Mouse (Mus musculus): ENCODE measurements at regions not wholly inside any gene's neighbourhood (a gene's known extent, or its start where the extent isn't known, plus 50 kb on each side); places are given as distances from the start of the nearest gene placed in this dataset.

DNA sequence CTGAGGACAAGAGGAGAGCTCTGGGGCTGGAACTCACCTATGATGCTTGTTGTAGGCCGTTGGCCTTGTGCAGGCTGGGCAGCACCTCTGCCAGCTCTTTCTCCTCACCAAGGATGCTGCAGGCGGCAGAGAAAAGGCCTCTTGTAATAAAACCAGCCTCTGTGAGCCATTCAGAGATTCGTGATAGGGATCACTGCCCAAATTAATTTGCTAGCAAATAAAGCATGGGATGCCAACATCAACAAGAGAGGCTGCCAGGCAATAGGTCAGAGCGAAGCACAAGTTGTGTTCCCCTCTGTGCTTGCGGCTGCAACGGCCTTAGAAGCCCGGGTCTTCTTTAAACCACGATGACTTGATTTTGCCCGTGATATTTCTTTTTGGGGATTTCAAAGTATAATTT lies 72.0 kb upstream of the Kcnj15 start:
- intact Hi-C loops (cut with DNase I) = no loop called here
- no peak for DNase-seq (ENCODE audit: low spot score)

GRCm38 (mm10) chr16:95189114-95189513 lies 68.2 kb upstream of the Kcnj15 start:
- DNase-seq (ENCODE audit: low spot score) = no peak

DNA sequence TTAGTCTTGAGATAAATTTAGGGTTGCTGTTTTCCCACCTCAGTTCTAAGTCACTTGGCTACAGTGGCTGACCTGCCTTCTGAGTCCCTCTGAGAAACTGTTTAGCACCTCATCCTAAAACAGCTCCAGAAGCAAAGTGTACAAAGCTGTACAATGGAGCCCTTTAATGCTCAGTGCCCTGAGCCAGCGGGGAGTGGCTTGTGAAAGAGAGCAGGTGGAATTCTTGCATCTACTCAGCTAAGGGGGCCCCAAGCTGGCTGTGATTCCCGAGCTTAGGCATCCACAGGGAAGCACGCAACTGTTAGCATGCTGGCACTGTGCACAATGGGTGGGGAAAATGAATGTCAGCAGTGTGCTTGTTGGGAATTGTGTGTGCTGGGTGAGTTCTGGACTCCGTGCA lies 63.2 kb upstream of the Kcnj15 start:
- no peak for DNase-seq (ENCODE audit: low spot score)
- intact Hi-C loops (cut with DNase I) = loop anchor here (10.0 kb wide), 1 partner anchor 381 kb away; no protein-coding TSS in a partner anchor

More at GRCm38 (mm10) chr16:95189114-95189513, 68.2 kb upstream of the Kcnj15 start:
- intact Hi-C loops (cut with DNase I) = no loop called here

DNA sequence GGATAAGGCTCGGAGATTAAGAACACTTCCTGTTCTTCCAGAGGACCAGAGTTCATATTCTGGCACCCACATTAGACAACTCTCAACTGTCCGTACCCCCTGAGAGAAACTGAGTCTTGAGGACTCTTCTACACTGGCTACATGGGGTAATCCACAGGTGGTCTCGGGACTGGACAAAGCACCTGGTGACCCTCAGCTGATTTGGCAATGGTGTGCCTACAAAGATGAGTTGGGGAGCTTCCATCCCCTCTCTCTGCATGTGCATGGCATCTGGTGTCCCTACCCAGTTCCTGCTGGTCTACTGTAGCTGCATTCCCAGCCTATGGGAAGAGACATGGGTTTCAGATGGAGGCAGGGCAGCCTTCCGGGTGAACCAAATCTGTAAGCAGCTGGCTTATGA lies 61.2 kb upstream of the Kcnj15 start:
- intact Hi-C loops (cut with DNase I) = loop anchor here (1.0 to 10.0 kb wide), 4 partner anchors 145 to 379 kb away; no protein-coding TSS in a partner anchor
- no peak for DNase-seq (ENCODE audit: low spot score)

- intact Hi-C loops (cut with DNase I) = loop anchor here (1.0 to 10.0 kb wide), 4 partner anchors 145 to 378 kb away; no protein-coding TSS in a partner anchor
- peak; percentile 25 for DNase-seq (ENCODE audit: low spot score)
These were observed 60.7 kb upstream of the Kcnj15 start for GRCm38 (mm10) chr16:95196622-95197021.

DNA sequence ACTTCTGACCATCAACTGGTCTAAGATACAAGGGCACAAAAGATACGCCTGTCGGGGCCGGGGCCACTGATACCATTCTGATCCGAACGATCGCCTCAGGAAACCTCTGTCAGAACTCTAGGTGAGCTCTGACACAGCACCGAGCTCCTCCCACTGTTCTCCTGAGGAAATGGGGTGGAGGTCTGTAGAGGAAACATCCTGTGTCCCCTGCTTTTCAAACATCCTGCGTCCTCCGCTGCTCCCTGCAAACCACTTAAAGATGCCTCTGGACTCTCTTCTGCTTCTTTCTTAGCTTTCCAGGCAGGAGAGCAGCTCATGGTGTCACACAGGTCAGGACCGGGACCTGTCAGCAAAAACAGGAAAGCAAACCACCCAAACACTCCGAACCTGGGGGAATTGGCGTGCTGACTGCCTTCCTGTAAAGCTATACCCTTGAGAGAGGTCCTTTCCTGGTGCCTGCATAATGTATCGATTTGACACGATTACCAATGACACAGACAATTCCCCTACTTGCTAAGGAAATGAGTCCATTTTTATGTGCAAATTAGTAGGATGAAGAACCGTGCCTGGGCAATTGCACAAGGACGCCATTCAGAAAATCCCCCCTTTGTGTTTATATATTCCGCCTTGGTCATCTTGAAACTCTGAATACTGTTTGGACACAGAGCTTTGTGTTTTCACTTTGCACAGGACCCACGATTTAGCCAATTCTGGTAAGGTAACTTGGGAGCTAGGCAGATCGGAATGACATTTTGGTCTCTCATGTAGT lies 58.4 kb upstream of the Kcnj15 start:
- intact Hi-C loops (cut with DNase I) = loop anchor here (5.0 to 10.0 kb wide), 2 partner anchors 268 to 376 kb away; no protein-coding TSS in a partner anchor
- DNase-seq (ENCODE audit: low spot score) = no peak

DNA sequence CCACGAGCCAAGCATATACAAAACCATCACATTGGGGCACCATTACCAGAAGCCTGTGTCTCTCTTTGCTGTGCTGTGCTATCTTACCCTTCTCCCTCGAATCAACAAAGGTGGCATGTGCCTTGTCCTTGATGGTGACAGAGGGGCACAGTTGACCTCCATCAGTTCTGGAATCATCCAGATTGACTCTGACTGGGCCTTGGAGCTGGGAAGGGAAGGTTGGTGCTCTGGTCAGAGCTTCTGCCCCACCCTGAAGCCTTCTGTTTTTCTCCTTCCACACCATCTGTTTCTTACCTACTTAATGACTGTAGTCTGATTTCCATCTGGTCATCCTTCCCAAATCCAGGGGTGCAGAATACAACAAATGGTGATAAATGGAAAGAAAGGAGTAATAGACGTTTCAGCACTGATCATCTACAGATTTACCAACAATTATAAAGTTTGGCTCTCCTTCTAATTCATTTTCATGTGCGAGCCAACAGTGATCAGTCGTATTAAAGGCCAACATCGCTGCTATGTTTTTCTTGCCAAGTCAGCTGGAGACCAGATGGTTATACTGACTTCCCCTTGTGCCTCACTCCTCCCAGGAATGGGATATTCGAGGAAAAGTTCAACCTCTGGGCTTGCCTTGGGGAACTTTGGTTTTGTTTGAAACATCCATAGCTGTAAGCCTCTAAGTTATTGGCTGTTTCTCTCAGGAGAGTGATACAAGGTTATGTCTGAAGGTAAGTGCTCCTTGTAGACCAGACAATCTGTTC lies 55.1 kb upstream of the Kcnj15 start:
- intact Hi-C loops (cut with DNase I) = loop anchor here (5.0 kb wide), 1 partner anchor 760 kb away; no protein-coding TSS in a partner anchor

DNA sequence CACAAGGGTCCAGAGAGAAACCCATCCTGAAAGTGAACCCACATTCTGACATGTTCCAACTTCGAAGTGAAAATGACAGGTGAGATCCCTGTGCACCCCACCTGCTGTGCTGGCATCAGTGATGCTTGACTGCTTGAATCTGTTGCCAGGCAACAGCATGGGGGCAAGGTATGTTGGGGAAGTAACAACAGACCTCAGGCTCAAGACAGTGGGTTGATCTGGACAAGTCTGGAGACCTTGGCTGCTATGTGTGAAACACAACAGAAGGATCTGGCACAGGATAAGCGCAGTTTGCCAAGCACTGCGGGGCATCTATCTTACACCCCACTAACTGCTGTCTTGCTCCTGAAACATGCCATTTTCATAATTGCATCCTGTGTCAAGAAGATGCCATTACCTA lies 54.3 kb upstream of the Kcnj15 start:
- DNase-seq (ENCODE audit: low spot score) = no peak
- intact Hi-C loops (cut with DNase I) = loop anchor here (5.0 kb wide), 1 partner anchor 759 kb away; no protein-coding TSS in a partner anchor

More for the DNA sequence above, 55.1 kb upstream of the Kcnj15 start:
- no peak for DNase-seq (ENCODE audit: low spot score)

GRCm38 (mm10) chr16:95203790-95204189 lies 53.6 kb upstream of the Kcnj15 start:
- no peak for DNase-seq (ENCODE audit: low spot score)
- intact Hi-C loops (cut with DNase I) = loop anchor here (5.0 kb wide), 1 partner anchor 759 kb away; no protein-coding TSS in a partner anchor

- no peak for DNase-seq (ENCODE audit: low spot score)
- intact Hi-C loops (cut with DNase I) = loop anchor here (5.0 kb wide), 1 partner anchor 758 kb away; no protein-coding TSS in a partner anchor
These were observed 52.9 kb upstream of the Kcnj15 start for GRCm38 (mm10) chr16:95204507-95204906.

DNA sequence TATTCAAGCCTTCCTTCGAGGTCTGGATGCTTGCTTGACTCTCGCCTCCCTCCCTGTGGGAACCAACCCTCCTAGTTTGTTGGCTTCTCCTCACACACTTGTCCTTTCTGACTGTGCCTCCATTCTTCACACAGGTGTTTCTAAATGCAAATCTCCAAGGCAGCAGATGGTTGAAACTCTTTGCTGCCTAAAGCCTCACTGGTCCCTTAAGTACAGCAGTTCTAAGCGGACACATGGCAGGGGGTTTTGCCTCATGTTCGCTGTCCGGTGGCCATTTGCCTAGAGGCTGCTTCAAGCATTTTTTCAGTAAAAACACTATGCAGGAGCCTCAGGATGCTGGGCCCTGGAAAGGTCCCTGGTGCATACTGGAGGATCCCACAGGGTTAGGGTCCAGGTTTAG lies 50.9 kb upstream of the Kcnj15 start:
- intact Hi-C loops (cut with DNase I) = no loop called here
- no peak for DNase-seq (ENCODE audit: low spot score)

DNA sequence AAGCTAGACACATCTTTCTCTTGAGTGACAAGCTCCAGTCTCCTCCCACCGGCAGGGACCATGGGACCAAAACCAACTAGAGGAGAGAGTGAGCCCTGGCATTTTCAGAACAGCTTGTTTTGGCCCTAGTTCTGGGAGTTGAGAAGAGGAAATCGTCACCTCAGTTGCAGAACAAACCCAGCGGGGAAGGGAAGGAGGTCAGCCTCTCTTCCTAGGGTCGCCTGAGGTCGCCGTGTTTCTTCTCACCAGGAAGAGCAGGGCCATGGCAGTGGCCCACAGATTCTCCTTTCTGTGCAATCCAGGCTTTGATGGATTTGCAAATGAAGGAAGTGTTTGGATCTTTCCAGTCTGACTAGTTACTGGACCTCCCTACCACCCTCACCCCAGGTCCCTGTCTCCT lies 49.8 kb upstream of the Kcnj15 start:
- DNase-seq (ENCODE audit: low spot score) = no peak
- intact Hi-C loops (cut with DNase I) = no loop called here

All from heart, postnatal 25 days (tissue).